Mouse (Mus musculus): ENCODE data around the gene Lypd8.

DNA sequence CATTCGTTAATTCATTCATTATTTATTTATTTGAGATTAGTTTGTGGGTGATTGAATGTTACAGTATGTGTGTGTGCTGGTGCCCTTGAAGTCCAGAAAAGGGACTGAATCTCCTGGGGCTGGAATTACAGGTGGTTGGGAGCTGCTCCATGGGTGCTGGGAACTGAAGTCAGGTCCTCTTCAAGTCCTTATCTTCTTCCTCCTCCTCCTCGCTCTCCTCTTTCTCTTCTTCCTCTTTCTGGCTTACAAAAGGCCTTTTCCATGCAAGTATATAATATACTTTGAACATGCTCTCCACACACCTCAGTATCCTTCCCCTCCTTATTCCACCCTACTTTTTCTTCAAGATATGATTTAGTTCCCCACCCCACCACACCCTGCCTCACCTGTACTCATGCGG, 21.8 kb upstream of the Lypd8 start:
- TF ChIP-seq EP300 (IDR thresholded peaks at IDR 0.05; ENCODE audit: low read depth) = no peak
- TF ChIP-seq CTCF (IDR thresholded peaks at IDR 0.05; ENCODE audit: low read depth) = no peak

All from heart, postnatal 0 days (tissue).